Mouse (Mus musculus) limb, embryonic 13.5 days (tissue): ENCODE results near the gene Hydin. TPM values are rescaled to one million over a fixed set of nuclear protein-coding genes. Genes with fewer than 3 reads are reported as not detected.

ENCODE experiments used
- ATAC-seq: fragments of 200-750 bp; cut with Nextera tagmentation; 2 replicates; pipeline ENCODE4 v1.8.0; 2017; ENCODE audit warnings: low read depth, moderate number of reproducible peaks, moderate TSS enrichment; ENCODE audit not compliant: low FRiP score
- H3K27ac ChIP-seq: fragments of 300-500 bp; sonication (generic); 2 replicates; pipeline ENCODE4 v1.5.1; 2015; ENCODE audit warnings: inconsistent platforms, mild to moderate bottlenecking, moderate library complexity
- H3K27me3 ChIP-seq: fragments of 300-500 bp; sonication (generic); 2 replicates; pipeline ENCODE4 v1.6.1; 2015; ENCODE audit warnings: mild to moderate bottlenecking, inconsistent platforms
- H3K36me3 ChIP-seq: fragments of 300-500 bp; sonication (generic); 2 replicates; pipeline ENCODE4 v1.6.1; 2015; ENCODE audit warnings: inconsistent platforms, mild to moderate bottlenecking, moderate library complexity
- H3K4me1 ChIP-seq: fragments of 300-500 bp; sonication (generic); 2 replicates; pipeline ENCODE4 v1.6.1; 2015; ENCODE audit warnings: inconsistent platforms
- H3K4me2 ChIP-seq: fragments of 300-500 bp; sonication (generic); replicated peaks from 2 replicates; pipeline ENCODE4 v1.6.1; 2015; ENCODE audit warnings: inconsistent platforms, mild to moderate bottlenecking, moderate library complexity
- H3K4me3 ChIP-seq: fragments of 300-500 bp; sonication (generic); 2 replicates; pipeline ENCODE4 v1.5.1; 2015; ENCODE audit warnings: moderate library complexity, mild to moderate bottlenecking, inconsistent platforms
- H3K9ac ChIP-seq: fragments of 300-500 bp; sonication (generic); 2 replicates; pipeline ENCODE4 v1.6.1; 2015; ENCODE audit warnings: mild to moderate bottlenecking, inconsistent platforms
- H3K9me3 ChIP-seq: fragments of 300-500 bp; sonication (generic); 2 replicates; pipeline ENCODE4 v1.6.1; 2016; ENCODE audit warnings: inconsistent platforms
- WGBS: fragments of 180-500 bp; shearing (Covaris S2); methylation state at CpG from one replicate; pipeline ENCODE4 v1.1.7; 2015; 5-methylcytosine and 5-hydroxymethylcytosine counted together
- polyA plus RNA-seq: library from polyadenylated mRNA; unstranded; fragments of >200 nt; fragmentation: Nextera tagmentation; extraction: Ambion mirVana; gene quantifications from 2 replicates; pipeline ENCODE4 v1.2.1, GENCODE M21; 2015

Hydin gene
- polyA plus RNA-seq: 0.28 and 0.31 TPM in 2 replicates

DNA sequence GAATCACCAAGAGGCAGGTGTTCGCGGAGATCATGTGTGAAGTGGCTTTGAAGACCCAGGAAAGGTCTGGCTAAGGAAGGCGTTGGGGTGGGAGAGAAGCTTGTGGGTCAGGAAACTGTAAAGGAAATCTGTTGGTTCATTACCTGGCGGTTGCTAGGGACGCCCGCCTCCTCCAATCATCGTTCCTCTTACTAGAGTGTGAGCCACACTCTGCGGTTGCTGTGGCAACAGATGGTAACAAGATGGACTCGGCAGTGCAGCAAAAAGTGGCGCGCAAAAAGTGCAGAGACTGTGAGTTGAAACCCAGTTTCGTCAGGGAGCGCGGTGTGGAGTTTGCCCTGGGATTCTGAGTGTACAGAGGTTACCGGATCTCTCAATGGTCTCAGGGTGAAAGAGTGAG, at the start of gene Hydin:
Gene Hydin (plus strand): TSS at position 237 of the 400 bp plus-strand sequence.
- H3K4me1 ChIP-seq: peaks cover 9% of the 10 kb centered on the region
- H3K27ac ChIP-seq: no peak within 1 kb of the TSS
- WGBS: under 1% methylated on average over 15 of the region's 15 CpGs
- no peaks in the 10 kb centered on the region for H3K9me3 ChIP-seq
- peak within 1 kb of the TSS; percentile 65 for H3K9ac ChIP-seq
- H3K36me3 ChIP-seq: no peaks in the 10 kb centered on the region
- no peaks in the 10 kb centered on the region for H3K27me3 ChIP-seq
- ATAC-seq: peak; percentile 97
- peak within 1 kb of the TSS; percentile 68 for H3K4me2 ChIP-seq
- H3K4me3 ChIP-seq: peak within 1 kb of the TSS; percentile 44

- peak overlapping the region; percentile 76 for H3K4me2 ChIP-seq
- no peak overlapping the region for H3K27ac ChIP-seq
- 30% methylated on average over 5 of the region's 5 CpGs for WGBS
- H3K9me3 ChIP-seq: no peaks in the 10 kb centered on the region
- peak overlapping the region; percentile 61 for H3K4me3 ChIP-seq
- peak; percentile 26; the same call in 1 of the 2 replicates for ATAC-seq
- no peaks in the 10 kb centered on the region for H3K27me3 ChIP-seq
- no peak overlapping the region for H3K9ac ChIP-seq
- peaks cover 15% of the 10 kb centered on the region for H3K36me3 ChIP-seq
- peaks cover 12% of the 10 kb centered on the region for H3K4me1 ChIP-seq
These were observed 49.6 kb upstream of the Hydin start for GRCm38 (mm10) chr8:110217198-110217597.

DNA sequence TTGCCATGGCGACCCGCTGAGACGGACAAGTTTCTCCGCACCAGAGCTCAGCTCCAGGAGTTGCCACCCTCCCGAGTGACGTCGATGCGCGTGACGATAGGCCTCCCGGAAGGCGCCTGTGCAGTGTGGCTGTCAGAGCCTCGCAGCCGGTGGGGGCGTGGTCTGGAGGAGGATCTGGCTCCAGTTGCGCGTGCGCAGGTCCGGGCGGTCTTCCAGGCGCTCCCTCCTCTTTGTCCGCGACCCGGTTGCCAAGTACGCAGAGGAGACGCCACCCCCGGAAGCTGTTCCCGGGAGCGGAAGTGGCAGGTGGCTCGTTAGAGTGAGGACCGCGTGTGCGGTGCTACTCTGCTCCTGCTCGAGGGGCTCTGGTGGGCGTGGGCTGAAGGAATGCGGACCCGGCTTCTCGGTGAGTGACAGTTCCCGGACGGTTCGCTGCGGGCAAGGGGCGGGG, 49.1 kb upstream of the Hydin start:
- Histone ChIP-seq H3K9me3 (no peaks in the 10 kb centered on the region), H3K4me3 (peak overlapping the region; percentile 61), H3K4me2 (peak overlapping the region; percentile 76), H3K27me3 (no peaks in the 10 kb centered on the region), H3K9ac (peak overlapping the region; percentile 62), H3K27ac (no peak overlapping the region), H3K36me3 (peaks cover 20% of the 10 kb centered on the region), H3K4me1 (peaks cover 13% of the 10 kb centered on the region)
- WGBS: under 1% methylated on average over 43 of the region's 43 CpGs
- ATAC-seq: peak; percentile 99

DNA sequence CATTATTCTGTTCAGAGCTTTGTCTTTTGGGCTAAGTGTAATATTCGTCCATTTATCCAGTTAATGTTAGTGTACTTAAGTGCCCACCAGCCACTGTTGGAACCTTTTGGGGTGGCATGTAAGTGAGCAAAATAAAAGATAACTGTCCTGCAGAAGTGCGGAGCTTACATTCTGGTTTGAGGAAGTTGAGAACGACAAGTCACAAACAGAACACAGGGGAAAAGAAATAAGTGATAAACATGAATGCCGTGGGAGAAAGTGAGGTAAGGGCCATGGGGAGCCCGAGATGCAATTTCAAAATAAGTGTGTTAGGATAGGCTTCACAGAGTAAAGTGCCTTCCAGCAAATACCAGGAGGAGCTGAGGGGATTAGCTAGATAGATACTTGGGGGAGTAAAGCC, 48.3 kb upstream of the Hydin start:
- Histone ChIP-seq H3K4me3 (peak overlapping the region; percentile 61), H3K36me3 (peaks cover 28% of the 10 kb centered on the region), H3K27me3 (no peaks in the 10 kb centered on the region), H3K9me3 (no peaks in the 10 kb centered on the region), H3K4me1 (peaks cover 19% of the 10 kb centered on the region), H3K9ac (peak overlapping the region; percentile 36; the same call in 1 of the 2 replicates), H3K4me2 (peak overlapping the region; percentile 76), H3K27ac (no peak overlapping the region)
- no peak for ATAC-seq
- WGBS: 80% methylated on average over 5 of the region's 5 CpGs

GRCm38 (mm10) chr8:110220936-110221335, 45.8 kb upstream of the Hydin start:
- ATAC-seq: no peak
- Histone ChIP-seq H3K27me3 (no peaks in the 10 kb centered on the region), H3K36me3 (peaks cover 34% of the 10 kb centered on the region), H3K4me1 (peaks cover 19% of the 10 kb centered on the region), H3K27ac (no peak overlapping the region), H3K4me3 (no peak overlapping the region), H3K9me3 (no peaks in the 10 kb centered on the region), H3K9ac (no peak overlapping the region), H3K4me2 (no peak overlapping the region)
- 95% methylated on average over 14 of the region's 14 CpGs for WGBS

- Histone ChIP-seq H3K4me3 (no peak overlapping the region), H3K9ac (no peak overlapping the region), H3K36me3 (no peaks in the 10 kb centered on the region), H3K9me3 (no peaks in the 10 kb centered on the region), H3K4me1 (no peaks in the 10 kb centered on the region), H3K4me2 (no peak overlapping the region), H3K27ac (no peak overlapping the region), H3K27me3 (no peaks in the 10 kb centered on the region)
- WGBS: 69% methylated on average over 6 of the region's 6 CpGs
- ATAC-seq: no peak
These were observed 36.0 kb upstream of the Hydin start for GRCm38 (mm10) chr8:110230803-110231202.

DNA sequence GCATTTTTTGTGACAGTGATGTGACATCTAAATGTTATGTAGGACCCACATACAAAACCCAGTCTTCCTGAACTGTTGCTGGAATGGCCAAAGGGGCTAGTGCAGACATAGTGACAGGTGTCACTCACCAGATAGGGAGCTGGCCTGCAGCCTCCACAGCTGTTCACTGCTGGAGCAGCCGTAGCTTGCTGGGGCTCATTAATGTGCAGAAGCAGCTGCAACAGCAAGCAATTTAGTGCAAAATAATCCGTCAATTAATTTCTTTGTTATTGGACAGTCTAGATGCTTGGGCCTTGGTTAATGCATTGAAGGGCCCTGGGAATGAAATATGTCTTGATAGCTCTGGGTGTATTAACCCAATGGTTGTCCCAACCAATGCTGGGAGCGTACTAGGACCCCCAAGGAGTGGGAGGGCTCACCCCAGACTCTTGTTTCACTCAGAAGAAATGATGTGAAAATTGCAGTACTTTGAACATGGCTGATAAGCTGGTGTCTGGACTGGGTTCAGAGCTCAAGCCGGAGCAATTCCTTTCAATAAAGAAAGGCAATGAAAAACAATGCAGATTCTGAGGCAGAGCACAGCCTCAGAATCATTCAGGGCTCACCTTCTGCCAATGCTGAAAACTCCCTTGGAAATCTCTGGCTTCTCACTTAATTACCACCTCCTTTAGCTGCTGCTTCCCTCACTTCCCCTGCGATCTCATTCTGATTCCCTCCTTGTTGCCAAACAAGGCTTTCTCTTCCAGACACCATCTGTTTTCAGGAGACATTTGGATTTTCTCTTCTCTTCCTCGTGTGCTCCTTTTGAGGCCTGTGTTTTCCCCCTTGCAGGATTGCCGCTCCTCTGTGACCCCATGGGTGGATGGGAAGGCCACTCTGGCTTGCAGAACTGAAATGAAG, 24.2 kb upstream of the Hydin start:
- Histone ChIP-seq H3K9ac (no peak overlapping the region), H3K27me3 (no peaks in the 10 kb centered on the region), H3K4me3 (no peak overlapping the region), H3K4me2 (no peak overlapping the region), H3K36me3 (no peaks in the 10 kb centered on the region), H3K27ac (no peak overlapping the region), H3K9me3 (no peaks in the 10 kb centered on the region), H3K4me1 (0 out of 2 replicates have a peak, but pooled peaks cover 3% of the 10 kb centered on the region)
- no peak for ATAC-seq
- 39% methylated on average over 7 of the region's 7 CpGs for WGBS

DNA sequence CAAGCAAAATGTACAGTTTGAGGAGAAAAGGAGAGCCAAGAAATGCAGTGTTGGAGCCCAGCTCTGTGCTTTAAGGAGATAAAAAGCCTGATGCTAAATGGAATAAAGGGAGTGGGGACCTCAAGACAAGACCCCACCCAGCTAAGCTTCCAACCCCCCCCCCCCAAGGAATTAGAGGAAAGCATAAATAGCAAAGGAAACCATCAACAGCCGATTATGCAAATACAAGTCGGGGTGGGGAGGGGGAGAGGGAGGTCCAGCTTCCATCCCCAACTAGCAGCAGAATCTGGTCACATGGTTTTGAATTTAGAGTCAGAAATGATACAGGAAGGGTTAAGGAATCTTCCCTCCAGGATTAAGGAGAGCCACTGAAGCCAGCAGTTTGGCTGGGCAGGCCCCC, 22.2 kb upstream of the Hydin start:
- H3K27ac ChIP-seq: no peak overlapping the region
- H3K9ac ChIP-seq: no peak overlapping the region
- no peak overlapping the region for H3K4me2 ChIP-seq
- H3K9me3 ChIP-seq: no peaks in the 10 kb centered on the region
- H3K4me3 ChIP-seq: no peak overlapping the region
- H3K36me3 ChIP-seq: no peaks in the 10 kb centered on the region
- H3K27me3 ChIP-seq: no peaks in the 10 kb centered on the region
- ATAC-seq: no peak
- H3K4me1 ChIP-seq: 0 out of 2 replicates have a peak, but pooled peaks cover 3% of the 10 kb centered on the region
- 50% methylated on average over 2 of the region's 2 CpGs for WGBS

GRCm38 (mm10) chr8:110247238-110247637, 19.5 kb upstream of the Hydin start:
- WGBS: 26% methylated on average over 6 of the region's 6 CpGs
- no peaks in the 10 kb centered on the region for H3K27me3 ChIP-seq
- no peak overlapping the region for H3K4me2 ChIP-seq
- H3K4me1 ChIP-seq: 0 out of 2 replicates have a peak, but pooled peaks cover 3% of the 10 kb centered on the region
- H3K9ac ChIP-seq: no peak overlapping the region
- no peak overlapping the region for H3K27ac ChIP-seq
- no peak overlapping the region for H3K4me3 ChIP-seq
- no peaks in the 10 kb centered on the region for H3K9me3 ChIP-seq
- no peaks in the 10 kb centered on the region for H3K36me3 ChIP-seq
- ATAC-seq: no peak

- Histone ChIP-seq H3K9ac (no peak overlapping the region), H3K4me3 (no peak overlapping the region), H3K4me2 (no peak overlapping the region), H3K9me3 (no peaks in the 10 kb centered on the region), H3K36me3 (no peaks in the 10 kb centered on the region), H3K27me3 (no peaks in the 10 kb centered on the region; the same call in 1 of the 2 replicates), H3K4me1 (no peaks in the 10 kb centered on the region), H3K27ac (no peak overlapping the region)
- 77% methylated on average over 4 of the region's 4 CpGs for WGBS
- ATAC-seq: no peak
These were observed 12.8 kb upstream of the Hydin start for GRCm38 (mm10) chr8:110253986-110254385.

- ATAC-seq: no peak
- no peak overlapping the region; the same call in 1 of the 2 replicates for H3K4me2 ChIP-seq
These were observed 926 bp upstream of the Hydin start for GRCm38 (mm10) chr8:110265796-110266305.

DNA sequence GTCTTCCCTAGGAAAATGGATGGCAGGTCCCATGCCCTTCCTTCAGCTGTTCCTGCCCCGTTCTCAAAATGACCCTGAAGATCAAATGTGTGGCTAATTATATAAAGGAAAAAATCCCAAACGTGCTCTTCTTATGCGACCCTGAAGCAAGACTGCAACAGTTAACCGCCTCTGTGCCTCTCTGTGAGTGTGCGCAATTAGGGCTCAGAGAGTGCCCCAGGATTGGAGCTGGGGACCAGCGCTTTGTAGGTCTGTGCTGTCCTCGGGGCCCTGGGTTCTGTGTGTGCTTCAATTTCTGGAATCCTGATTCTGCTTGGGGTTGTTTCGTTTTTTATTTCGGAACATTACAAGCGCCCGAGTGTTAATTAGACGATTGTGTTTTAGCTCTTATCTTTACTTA, 491 bp downstream of the Hydin start:
- H3K4me3 ChIP-seq: peak overlapping the region; percentile 44
- ATAC-seq: peak; percentile 16; the same call in 1 of the 2 replicates
- H3K9ac ChIP-seq: peak overlapping the region; percentile 65
- H3K4me2 ChIP-seq: peak overlapping the region; percentile 68
- H3K9me3 ChIP-seq: no peaks in the 10 kb centered on the region
- H3K36me3 ChIP-seq: no peaks in the 10 kb centered on the region
- WGBS: 10% methylated on average over 12 of the region's 12 CpGs
- H3K27me3 ChIP-seq: no peaks in the 10 kb centered on the region
- peaks cover 9% of the 10 kb centered on the region for H3K4me1 ChIP-seq
- no peak overlapping the region for H3K27ac ChIP-seq

More at GRCm38 (mm10) chr8:110265796-110266305, 926 bp upstream of the Hydin start:
- Histone ChIP-seq H3K9ac (no peak overlapping the region), H3K27me3 (no peaks in the 10 kb centered on the region), H3K27ac (no peak overlapping the region), H3K4me1 (peaks cover 9% of the 10 kb centered on the region), H3K9me3 (no peaks in the 10 kb centered on the region), H3K36me3 (no peaks in the 10 kb centered on the region), H3K4me3 (no peak overlapping the region)
- 57% methylated on average over 11 of the region's 11 CpGs for WGBS
